Mouse (Mus musculus): ENCODE data around the gene Sectm1a.

Sectm1a gene

DNA sequence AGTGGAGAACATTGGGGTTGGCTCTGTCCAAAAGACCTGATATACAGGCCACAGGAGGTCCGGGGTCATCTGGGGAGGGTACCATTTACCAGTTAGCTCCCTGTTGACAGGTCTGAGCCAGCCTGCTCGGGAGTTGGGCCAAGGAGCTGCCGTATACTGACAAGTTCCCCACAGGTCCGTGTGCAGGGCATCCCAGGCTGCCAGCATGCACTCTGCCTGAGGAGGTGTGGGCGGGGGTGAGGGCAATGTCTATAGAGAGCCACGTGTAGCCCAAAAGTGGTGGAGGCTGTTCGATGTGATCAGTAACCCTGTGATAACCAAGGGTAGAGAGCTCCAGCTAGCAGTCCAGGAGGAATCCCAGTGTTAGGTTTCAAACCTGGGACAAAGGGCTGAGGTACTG, 18.7 kb upstream of the Sectm1a start:
- in situ Hi-C loops (cut with MboI; ENCODE audit: low pct_unique_long_range_greater_than_20kb in 1 of 2, low sequenced_read_pairs in 2 of 2, unreplicated experiment in 1 of 2) = no loop called here

DNA sequence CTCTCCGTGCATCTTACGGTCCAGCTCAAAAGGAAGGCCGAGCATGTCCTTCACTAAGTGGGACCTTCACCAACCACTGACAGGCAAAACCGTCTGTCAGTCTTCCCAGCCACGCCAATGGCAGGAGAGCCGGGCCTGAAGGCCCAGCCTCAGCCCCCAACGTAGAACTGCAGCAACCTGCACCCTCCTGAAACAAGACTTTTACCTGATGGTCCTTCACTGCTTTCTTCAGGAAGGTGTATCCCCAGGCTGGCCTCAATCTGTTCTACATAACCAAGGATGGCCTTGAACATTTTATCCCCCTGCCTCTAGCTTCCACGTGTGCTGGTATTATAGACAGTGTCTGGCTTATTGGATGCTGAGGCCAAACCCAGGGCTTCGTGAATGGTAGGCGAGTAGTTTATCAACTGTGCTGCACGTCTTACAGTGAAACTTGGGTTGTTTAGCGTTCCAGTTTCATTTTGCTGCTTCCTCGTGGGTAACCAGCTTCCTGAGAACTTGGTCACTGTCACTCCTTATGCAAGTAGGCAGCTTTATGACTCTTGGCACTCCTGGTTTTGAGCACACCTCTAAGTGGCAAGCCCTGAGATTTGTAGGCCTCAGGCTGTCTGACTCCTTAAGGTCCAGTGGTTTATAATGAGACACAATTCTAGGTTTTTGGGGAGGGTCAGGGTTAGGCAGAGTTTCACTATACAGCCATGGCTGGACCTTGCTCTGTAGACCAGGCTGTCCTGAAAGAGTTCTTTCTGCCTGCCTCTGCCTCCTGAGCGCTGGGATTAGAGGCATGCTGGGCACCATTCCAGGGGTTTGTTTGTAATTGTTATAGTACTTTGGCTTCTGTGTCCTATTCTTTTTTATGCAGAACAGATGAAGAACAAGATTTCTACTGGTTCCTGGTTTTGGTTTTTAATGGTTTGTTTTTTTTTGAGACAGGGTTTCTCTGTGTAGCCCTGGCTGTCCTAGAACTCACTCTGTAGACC, 11.9 kb upstream of the Sectm1a start:
- in situ Hi-C loops (cut with MboI; ENCODE audit: low pct_unique_long_range_greater_than_20kb in 1 of 2, low sequenced_read_pairs in 2 of 2, unreplicated experiment in 1 of 2) = no loop called here

GRCm38 (mm10) chr11:121090943-121091342, 9.9 kb upstream of the Sectm1a start:
- in situ Hi-C loops (cut with MboI; ENCODE audit: low pct_unique_long_range_greater_than_20kb in 1 of 2, low sequenced_read_pairs in 2 of 2, unreplicated experiment in 1 of 2) = no loop called here

GRCm38 (mm10) chr11:121089756-121090546, 8.9 kb upstream of the Sectm1a start:
- in situ Hi-C loops (cut with MboI; ENCODE audit: low pct_unique_long_range_greater_than_20kb in 1 of 2, low sequenced_read_pairs in 2 of 2, unreplicated experiment in 1 of 2) = no loop called here

DNA sequence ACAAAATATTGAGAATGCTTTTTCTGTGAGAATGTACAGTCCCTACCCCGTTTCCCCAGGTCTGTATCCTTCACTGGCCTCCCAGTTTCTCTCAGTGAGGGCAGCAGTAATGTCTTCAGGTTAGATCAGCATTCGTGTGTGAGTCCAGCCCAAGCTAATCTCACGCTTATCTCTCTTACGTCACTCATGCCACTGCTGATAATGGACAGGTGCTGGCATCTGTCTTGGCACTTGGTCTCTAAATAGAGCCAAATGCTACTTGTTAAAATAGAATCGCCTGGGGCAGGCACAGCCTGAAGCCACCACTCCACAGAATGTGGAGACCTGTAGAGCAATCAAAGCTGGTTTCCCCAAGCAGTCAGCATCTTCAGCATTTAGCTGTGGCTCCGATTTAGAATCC, 8.0 kb upstream of the Sectm1a start:
- in situ Hi-C loops (cut with MboI; ENCODE audit: low pct_unique_long_range_greater_than_20kb in 1 of 2, low sequenced_read_pairs in 2 of 2, unreplicated experiment in 1 of 2) = no loop called here

DNA sequence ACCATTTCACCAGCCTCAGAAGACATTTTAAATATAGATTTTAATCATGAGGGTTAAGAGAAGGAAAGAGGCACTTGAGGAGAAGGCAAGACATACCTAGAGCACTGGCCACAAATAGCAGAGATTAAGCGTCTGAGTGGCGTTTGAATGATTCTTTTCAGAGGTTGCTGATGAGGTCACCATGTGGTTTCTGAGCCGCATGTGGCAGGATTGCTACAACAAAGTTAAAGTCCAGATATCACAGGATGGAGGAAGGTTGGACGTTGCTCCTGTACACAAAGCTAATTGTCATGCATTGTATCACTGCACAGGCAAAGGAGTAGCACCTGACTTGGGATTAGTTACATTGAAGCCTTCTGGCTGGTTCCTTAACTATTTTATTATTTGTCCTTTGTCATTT, 5.3 kb upstream of the Sectm1a start:
- in situ Hi-C loops (cut with MboI; ENCODE audit: low pct_unique_long_range_greater_than_20kb in 1 of 2, low sequenced_read_pairs in 2 of 2, unreplicated experiment in 1 of 2) = no loop called here

DNA sequence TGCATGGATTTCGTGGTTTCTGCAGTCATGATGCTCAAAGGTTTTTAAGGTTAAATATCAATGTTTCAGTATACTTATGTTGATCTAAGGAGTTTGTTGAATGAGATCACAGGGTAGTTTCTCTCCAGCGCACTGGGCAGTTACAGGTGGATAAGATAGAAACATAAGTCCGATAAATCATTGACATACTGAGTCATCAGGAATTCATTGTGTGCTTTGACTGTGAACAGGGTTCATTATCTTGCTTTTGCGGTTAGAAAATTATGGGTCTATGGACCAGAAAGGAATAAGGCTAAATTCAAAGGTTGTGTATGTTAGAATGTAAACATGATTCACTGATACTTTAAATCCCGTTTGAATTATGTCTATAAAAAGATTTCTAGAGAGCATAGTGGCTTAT, 4.2 kb upstream of the Sectm1a start:
- in situ Hi-C loops (cut with MboI; ENCODE audit: low pct_unique_long_range_greater_than_20kb in 1 of 2, low sequenced_read_pairs in 2 of 2, unreplicated experiment in 1 of 2) = no loop called here

DNA sequence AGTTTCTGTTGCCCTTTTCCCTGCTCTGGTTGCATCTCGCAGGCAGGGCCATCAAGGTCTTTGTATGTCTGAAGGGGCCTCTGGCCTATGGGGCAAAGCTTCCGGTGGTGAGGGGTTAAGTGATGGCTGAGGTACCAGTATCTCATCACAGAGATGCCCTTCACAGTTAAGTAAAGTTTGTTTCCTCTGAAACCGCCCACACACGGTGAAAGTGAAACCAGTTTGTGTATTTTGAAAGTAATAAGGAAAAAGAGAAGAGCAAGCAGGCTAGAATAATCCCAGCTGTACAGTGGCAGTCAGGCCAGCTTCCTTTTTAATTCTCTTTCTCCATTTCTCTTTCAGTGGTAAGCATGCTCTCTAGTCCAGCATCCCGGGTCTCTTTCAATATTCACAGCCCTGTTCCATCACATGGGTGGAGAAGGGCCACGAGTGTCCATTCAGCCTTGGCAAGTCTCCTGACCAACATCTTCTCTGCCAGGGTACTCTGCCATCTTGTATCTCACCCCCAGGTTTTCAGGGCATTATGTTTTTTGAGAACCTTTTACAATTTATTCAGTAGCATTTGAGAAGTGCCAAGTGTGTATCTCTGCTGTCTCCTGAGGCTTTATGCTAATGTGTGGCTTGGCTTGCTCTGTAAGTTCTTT, 2.0 kb upstream of the Sectm1a start:
- in situ Hi-C loops (cut with MboI; ENCODE audit: low pct_unique_long_range_greater_than_20kb in 1 of 2, low sequenced_read_pairs in 2 of 2, unreplicated experiment in 1 of 2) = no loop called here

DNA sequence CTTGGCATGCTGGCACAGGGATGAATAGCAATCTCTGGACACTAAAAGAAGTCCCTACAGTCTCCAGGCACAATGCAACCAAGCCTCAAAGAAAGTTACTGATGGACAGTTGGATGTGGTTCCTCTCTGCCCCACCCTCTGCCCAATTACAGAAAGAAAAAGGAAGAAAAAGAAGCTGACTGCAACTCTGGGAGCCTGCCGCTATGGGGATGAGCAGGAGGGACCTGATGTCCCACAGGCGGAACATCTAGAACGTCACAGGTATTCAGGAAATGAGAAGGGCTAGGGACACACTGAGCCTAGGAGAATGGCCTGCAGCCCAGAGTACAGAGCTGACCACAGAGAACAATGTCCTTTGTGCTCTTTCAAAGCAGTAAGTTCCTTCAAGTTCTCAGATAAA, 1.2 kb upstream of the Sectm1a start:
- in situ Hi-C loops (cut with MboI; ENCODE audit: low pct_unique_long_range_greater_than_20kb in 1 of 2, low sequenced_read_pairs in 2 of 2, unreplicated experiment in 1 of 2) = no loop called here

- in situ Hi-C loops (cut with MboI; ENCODE audit: low pct_unique_long_range_greater_than_20kb in 1 of 2, low sequenced_read_pairs in 2 of 2, unreplicated experiment in 1 of 2) = no loop called here
Observed at GRCm38 (mm10) chr11:121080330-121080729, 690 bp downstream of the Sectm1a start.

- in situ Hi-C loops (cut with MboI; ENCODE audit: low pct_unique_long_range_greater_than_20kb in 1 of 2, low sequenced_read_pairs in 2 of 2, unreplicated experiment in 1 of 2) = no loop called here
Observed at GRCm38 (mm10) chr11:121075655-121076054, 5.4 kb downstream of the Sectm1a start.

- in situ Hi-C loops (cut with MboI; ENCODE audit: low pct_unique_long_range_greater_than_20kb in 1 of 2, low sequenced_read_pairs in 2 of 2, unreplicated experiment in 1 of 2) = loop anchor here in 1 of 2 experiments (10.0 kb wide), 1 partner anchor 55 kb away; no protein-coding TSS in a partner anchor
Observed at GRCm38 (mm10) chr11:121069662-121070061, 11.4 kb downstream of the Sectm1a start.

GRCm38 (mm10) chr11:121067895-121068294, 13.1 kb downstream of the Sectm1a start:
- in situ Hi-C loops (cut with MboI; ENCODE audit: low pct_unique_long_range_greater_than_20kb in 1 of 2, low sequenced_read_pairs in 2 of 2, unreplicated experiment in 1 of 2) = loop anchor here in 1 of 2 experiments (10.0 kb wide), 1 partner anchor 57 kb away; no protein-coding TSS in a partner anchor

DNA sequence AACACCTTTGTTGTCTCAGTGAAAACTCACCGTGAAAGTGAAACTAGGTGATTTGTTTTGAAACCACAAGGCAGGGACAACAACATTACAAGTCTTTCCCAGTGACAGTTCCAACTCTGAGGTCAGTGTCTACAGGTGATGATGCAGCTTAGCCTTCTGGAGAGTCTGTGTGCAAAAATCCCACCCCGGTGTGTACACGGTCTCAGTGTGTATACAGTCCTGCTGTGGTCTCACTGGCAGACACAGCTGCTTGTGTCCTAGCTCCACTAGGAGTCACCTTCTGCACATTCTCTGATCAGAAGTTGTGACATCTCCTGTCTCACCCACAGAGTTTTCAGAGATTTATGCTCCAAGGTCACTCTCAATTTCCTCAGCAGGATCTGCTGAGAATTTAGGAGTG, 16.8 kb downstream of the Sectm1a start:
- in situ Hi-C loops (cut with MboI; ENCODE audit: low pct_unique_long_range_greater_than_20kb in 1 of 2, low sequenced_read_pairs in 2 of 2, unreplicated experiment in 1 of 2) = loop anchor here in 1 of 2 experiments (10.0 kb wide), 1 partner anchor 61 kb away; no protein-coding TSS in a partner anchor

DNA sequence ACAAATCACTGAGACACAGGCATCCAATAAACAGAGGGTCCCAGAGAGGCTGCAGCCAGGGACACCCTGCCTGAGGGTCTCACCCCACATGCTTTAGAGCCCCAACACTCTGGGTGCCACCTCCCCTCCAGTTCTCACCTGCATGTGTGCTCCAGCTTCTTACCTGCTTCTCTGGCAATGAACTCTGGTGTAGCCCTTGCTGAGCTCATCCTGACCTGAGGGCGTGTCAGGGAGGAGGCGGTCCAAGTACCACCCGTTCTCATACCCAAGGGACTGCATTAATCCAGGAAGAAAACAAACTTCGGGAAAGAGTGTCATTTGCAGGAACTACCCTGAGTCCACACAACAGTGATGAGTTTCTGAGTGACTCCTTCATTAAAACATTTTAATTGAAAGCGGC, 17.6 kb downstream of the Sectm1a start, which contains the start of gene Sectm1b:
TSS of gene Sectm1b (minus strand) at position 191 of the 400 bp plus-strand sequence.
- in situ Hi-C loops (cut with MboI; ENCODE audit: low pct_unique_long_range_greater_than_20kb in 1 of 2, low sequenced_read_pairs in 2 of 2, unreplicated experiment in 1 of 2) = loop anchor here in 1 of 2 experiments (10.0 kb wide), 1 partner anchor 61 kb away; no protein-coding TSS in a partner anchor

DNA sequence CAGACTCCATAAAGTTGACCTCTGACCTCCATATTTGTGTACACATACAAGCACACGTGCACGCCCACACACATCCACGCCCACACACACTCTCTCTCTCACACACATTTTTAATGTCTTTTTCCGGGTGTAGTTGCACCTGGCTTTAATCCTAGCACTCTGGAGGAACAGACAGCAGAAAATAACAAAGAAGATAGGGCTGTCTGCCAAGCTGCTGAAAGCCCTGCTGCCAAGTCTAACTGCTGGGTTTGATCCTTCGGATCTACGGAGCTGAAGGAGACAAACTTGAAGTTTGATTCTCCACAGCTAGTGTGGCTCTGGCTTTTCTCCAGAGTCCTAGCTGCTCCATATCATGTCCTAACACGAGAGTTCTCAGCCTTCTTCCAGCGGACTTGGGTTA, 19.4 kb downstream of the Sectm1a start:
- in situ Hi-C loops (cut with MboI; ENCODE audit: low pct_unique_long_range_greater_than_20kb in 1 of 2, low sequenced_read_pairs in 2 of 2, unreplicated experiment in 1 of 2) = loop anchor here in 1 of 2 experiments (10.0 kb wide), 1 partner anchor 63 kb away; no protein-coding TSS in a partner anchor

DNA sequence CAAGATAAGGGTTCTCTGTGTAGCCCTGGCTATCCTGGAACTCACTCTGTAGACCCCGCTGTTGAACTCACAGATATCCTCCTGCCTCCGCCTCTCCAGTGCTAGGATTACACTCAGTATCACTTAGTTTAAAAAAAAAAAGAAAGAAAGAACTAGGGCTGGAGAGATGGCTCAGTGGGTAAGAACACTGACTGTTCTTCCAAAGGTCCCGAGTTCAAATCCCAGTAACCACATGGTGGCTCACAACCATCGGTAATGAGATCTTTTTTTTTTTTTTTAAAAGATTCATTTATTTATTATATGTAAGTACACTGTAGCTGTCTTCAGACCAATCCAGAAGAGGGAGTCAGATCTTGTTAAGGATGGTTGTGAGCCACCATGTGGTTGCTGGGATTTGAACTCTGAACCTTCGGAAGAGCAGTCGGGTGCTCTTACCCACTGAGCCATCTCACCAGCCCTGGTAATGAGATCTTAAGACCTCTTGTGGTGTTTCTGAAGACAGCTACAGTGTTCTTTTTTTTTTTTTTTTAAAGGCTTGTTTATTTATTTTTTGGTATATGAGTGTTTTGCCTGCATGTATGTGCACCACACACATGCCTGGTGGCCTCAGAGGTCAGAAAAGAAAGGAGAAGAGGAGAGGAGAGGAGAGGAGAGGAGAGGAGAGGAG, 20.5 kb downstream of the Sectm1a start:
- in situ Hi-C loops (cut with MboI; ENCODE audit: low pct_unique_long_range_greater_than_20kb in 1 of 2, low sequenced_read_pairs in 2 of 2, unreplicated experiment in 1 of 2) = loop anchor here in 1 of 2 experiments (10.0 kb wide), 1 partner anchor 64 kb away; no protein-coding TSS in a partner anchor

DNA sequence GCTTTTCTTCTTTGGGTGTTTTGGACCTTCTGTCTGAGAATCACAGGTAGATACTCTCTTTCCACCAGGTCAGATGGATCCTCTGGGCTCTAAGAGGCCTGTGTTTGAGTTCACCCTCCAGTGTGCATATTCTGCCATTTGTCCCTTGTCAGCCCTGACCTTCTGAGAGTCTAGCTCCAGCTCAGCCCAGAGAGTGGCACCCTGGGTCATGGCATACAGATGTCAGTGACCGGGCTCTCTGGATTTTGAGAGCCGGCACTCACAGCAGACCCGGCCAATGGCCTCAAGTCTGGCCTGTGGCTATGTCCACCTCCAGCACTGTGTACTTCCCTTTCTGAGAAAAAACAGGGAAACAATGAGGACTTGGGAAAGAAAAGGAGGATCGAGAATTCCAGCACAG, 21.5 kb downstream of the Sectm1a start:
- in situ Hi-C loops (cut with MboI; ENCODE audit: low pct_unique_long_range_greater_than_20kb in 1 of 2, low sequenced_read_pairs in 2 of 2, unreplicated experiment in 1 of 2) = no loop called here
